Mouse (Mus musculus): ENCODE measurements at regions not wholly inside any gene's neighbourhood (a gene's known extent, or its start where the extent isn't known, plus 50 kb on each side); places are given as distances from the start of the nearest gene placed in this dataset.

GRCm38 (mm10) chr13:71149303-71149696 is 307.7 kb upstream of the Adamts16 start:
- TF ChIP-seq CTCF (IDR thresholded peaks at IDR 0.05; ENCODE audit: low read depth): no peak
- no peak for TF ChIP-seq EP300 (IDR thresholded peaks at IDR 0.05; ENCODE audit: low read depth)

Data from liver, postnatal 0 days (tissue).